Mouse (Mus musculus): Measurements from ENCODE around the gene Pigo. TPM values are rescaled to one million over a fixed set of nuclear protein-coding genes. Genes with fewer than 3 reads are reported as not detected.
A peak's percentile ranks its signal among the peaks of the same experiment; 100 is the strongest.

Gene Pigo
- polyA plus RNA-seq, 1 experiment = 21.0 TPM

GRCm38 (mm10) chr4:43047231-43047630 is 21.6 kb upstream of the Pigo start:
- no peak for TF ChIP-seq POLR2A (IDR thresholded peaks at IDR 0.05; ENCODE audit: extremely low read depth, insufficient read depth, low read length)
- peak; percentile 78 for TF ChIP-seq CTCF (IDR thresholded peaks at IDR 0.05; ENCODE audit: extremely low read depth, insufficient read depth, low read length)
- no peak overlapping the region for H3K27ac ChIP-seq (ENCODE audit: insufficient read depth, low read length)
- peaks cover 5% of the 10 kb centered on the region; the same call in 1 of the 2 replicates for H3K4me1 ChIP-seq (ENCODE audit: control insufficient read depth, insufficient read depth, low read length)
- no peak overlapping the region for H3K4me3 ChIP-seq (ENCODE audit: insufficient read depth, low read length)

- TF ChIP-seq CTCF (IDR thresholded peaks at IDR 0.05; ENCODE audit: extremely low read depth, insufficient read depth, low read length) (no peak), POLR2A (IDR thresholded peaks at IDR 0.05; ENCODE audit: extremely low read depth, insufficient read depth, low read length) (no peak)
- Histone ChIP-seq H3K4me1 (ENCODE audit: control insufficient read depth, insufficient read depth, low read length) (peaks cover 5% of the 10 kb centered on the region; the same call in 1 of the 2 replicates), H3K4me3 (ENCODE audit: insufficient read depth, low read length) (no peak overlapping the region; the same call in 1 of the 2 replicates), H3K27ac (ENCODE audit: insufficient read depth, low read length) (no peak overlapping the region)
These were observed 21.0 kb upstream of the Pigo start for GRCm38 (mm10) chr4:43046607-43047006.

- peak within 1 kb of the TSS; percentile 32 for H3K27ac ChIP-seq (ENCODE audit: insufficient read depth, low read length)
- TF ChIP-seq POLR2A (IDR thresholded peaks at IDR 0.05; ENCODE audit: extremely low read depth, insufficient read depth, low read length) = no peak
- TF ChIP-seq CTCF (IDR thresholded peaks at IDR 0.05; ENCODE audit: extremely low read depth, insufficient read depth, low read length) = no peak
- H3K4me1 ChIP-seq (ENCODE audit: control insufficient read depth, insufficient read depth, low read length) = peaks cover 5% of the 10 kb centered on the region; the same call in 1 of the 2 replicates
- H3K4me3 ChIP-seq (ENCODE audit: insufficient read depth, low read length) = peak within 1 kb of the TSS; percentile 62
These were observed 20.2 kb upstream of the Pigo start, which contains the start of gene Fam214b for GRCm38 (mm10) chr4:43045659-43046302. Gene Fam214b (minus strand): TSS chr4:43046220.

- Histone ChIP-seq H3K4me3 (ENCODE audit: insufficient read depth, low read length) (peak overlapping the region; percentile 62), H3K27ac (ENCODE audit: insufficient read depth, low read length) (no peak overlapping the region), H3K4me1 (ENCODE audit: control insufficient read depth, insufficient read depth, low read length) (peaks cover 5% of the 10 kb centered on the region; the same call in 1 of the 2 replicates)
- TF ChIP-seq POLR2A (IDR thresholded peaks at IDR 0.05; ENCODE audit: extremely low read depth, insufficient read depth, low read length) (no peak), CTCF (IDR thresholded peaks at IDR 0.05; ENCODE audit: extremely low read depth, insufficient read depth, low read length) (no peak)
These were observed 19.7 kb upstream of the Pigo start for GRCm38 (mm10) chr4:43045285-43045658.

GRCm38 (mm10) chr4:43044673-43045072 is 19.1 kb upstream of the Pigo start:
- TF ChIP-seq POLR2A (IDR thresholded peaks at IDR 0.05; ENCODE audit: extremely low read depth, insufficient read depth, low read length) (no peak), CTCF (IDR thresholded peaks at IDR 0.05; ENCODE audit: extremely low read depth, insufficient read depth, low read length) (no peak)
- Histone ChIP-seq H3K27ac (ENCODE audit: insufficient read depth, low read length) (peak overlapping the region; percentile 71), H3K4me1 (ENCODE audit: control insufficient read depth, insufficient read depth, low read length) (peaks cover 5% of the 10 kb centered on the region; the same call in 1 of the 2 replicates), H3K4me3 (ENCODE audit: insufficient read depth, low read length) (peak overlapping the region; percentile 62; the same call in 1 of the 2 replicates)

- H3K4me1 ChIP-seq (ENCODE audit: control insufficient read depth, insufficient read depth, low read length) = peaks cover 5% of the 10 kb centered on the region; the same call in 1 of the 2 replicates
- no peak for TF ChIP-seq CTCF (IDR thresholded peaks at IDR 0.05; ENCODE audit: extremely low read depth, insufficient read depth, low read length)
- no peak for TF ChIP-seq POLR2A (IDR thresholded peaks at IDR 0.05; ENCODE audit: extremely low read depth, insufficient read depth, low read length)
- no peak overlapping the region; the same call in 1 of the 2 replicates for H3K4me3 ChIP-seq (ENCODE audit: insufficient read depth, low read length)
- peak overlapping the region; percentile 71 for H3K27ac ChIP-seq (ENCODE audit: insufficient read depth, low read length)
These were observed 18.2 kb upstream of the Pigo start for GRCm38 (mm10) chr4:43043644-43044357.

- Histone ChIP-seq H3K27ac (ENCODE audit: insufficient read depth, low read length) (no peak overlapping the region), H3K4me1 (ENCODE audit: control insufficient read depth, insufficient read depth, low read length) (peaks cover 7% of the 10 kb centered on the region; the same call in 1 of the 2 replicates)
These were observed 15.4 kb upstream of the Pigo start for GRCm38 (mm10) chr4:43040881-43041547.

GRCm38 (mm10) chr4:43040114-43040572 is 14.5 kb upstream of the Pigo start:
- TF ChIP-seq POLR2A (IDR thresholded peaks at IDR 0.05; ENCODE audit: extremely low read depth, insufficient read depth, low read length) (peak; percentile 60; the same call in 1 of the 2 replicates), CTCF (IDR thresholded peaks at IDR 0.05; ENCODE audit: extremely low read depth, insufficient read depth, low read length) (no peak)
- H3K4me1 ChIP-seq (ENCODE audit: control insufficient read depth, insufficient read depth, low read length) = peaks cover 5% of the 10 kb centered on the region; the same call in 1 of the 2 replicates
- H3K27ac ChIP-seq (ENCODE audit: insufficient read depth, low read length) = no peak overlapping the region
- H3K4me3 ChIP-seq (ENCODE audit: insufficient read depth, low read length) = peak overlapping the region; percentile 56

More at GRCm38 (mm10) chr4:43040881-43041547, 15.4 kb upstream of the Pigo start:
- TF ChIP-seq CTCF (IDR thresholded peaks at IDR 0.05; ENCODE audit: extremely low read depth, insufficient read depth, low read length) (no peak), POLR2A (IDR thresholded peaks at IDR 0.05; ENCODE audit: extremely low read depth, insufficient read depth, low read length) (no peak)
- H3K4me3 ChIP-seq (ENCODE audit: insufficient read depth, low read length) = no peak overlapping the region

GRCm38 (mm10) chr4:43039609-43040008 is 14.0 kb upstream of the Pigo start:
- peaks cover 4% of the 10 kb centered on the region; the same call in 1 of the 2 replicates for H3K4me1 ChIP-seq (ENCODE audit: control insufficient read depth, insufficient read depth, low read length)
- no peak overlapping the region for H3K27ac ChIP-seq (ENCODE audit: insufficient read depth, low read length)
- TF ChIP-seq CTCF (IDR thresholded peaks at IDR 0.05; ENCODE audit: extremely low read depth, insufficient read depth, low read length) (no peak), POLR2A (IDR thresholded peaks at IDR 0.05; ENCODE audit: extremely low read depth, insufficient read depth, low read length) (no peak)
- H3K4me3 ChIP-seq (ENCODE audit: insufficient read depth, low read length) = peak overlapping the region; percentile 56
